Mouse (Mus musculus): ENCODE data around the gene Pdzd2.

Gene Pdzd2

DNA sequence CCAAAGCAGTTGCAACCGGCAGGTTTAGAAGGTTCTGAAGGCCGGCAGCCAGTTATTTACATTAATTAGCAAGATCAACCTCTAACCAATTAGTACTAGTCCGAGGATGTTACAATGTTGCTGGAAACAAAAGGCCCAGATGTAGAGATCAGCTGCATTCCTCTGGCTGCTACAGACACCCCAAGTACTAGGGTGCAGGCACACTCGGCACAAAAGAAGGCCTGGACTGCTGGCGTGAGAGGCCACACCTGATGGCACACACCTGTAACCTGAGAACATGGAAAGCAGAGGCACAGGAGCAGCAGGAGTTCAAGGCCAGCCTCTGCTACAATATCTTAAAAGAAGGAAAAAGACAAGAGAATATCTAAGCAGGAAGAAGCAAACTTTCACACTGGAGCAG, 206.5 kb downstream of the Pdzd2 start:
- no peak for TF ChIP-seq GATA4 (IDR thresholded peaks at IDR 0.05; ENCODE audit: insufficient replicate concordance, low read length)

DNA sequence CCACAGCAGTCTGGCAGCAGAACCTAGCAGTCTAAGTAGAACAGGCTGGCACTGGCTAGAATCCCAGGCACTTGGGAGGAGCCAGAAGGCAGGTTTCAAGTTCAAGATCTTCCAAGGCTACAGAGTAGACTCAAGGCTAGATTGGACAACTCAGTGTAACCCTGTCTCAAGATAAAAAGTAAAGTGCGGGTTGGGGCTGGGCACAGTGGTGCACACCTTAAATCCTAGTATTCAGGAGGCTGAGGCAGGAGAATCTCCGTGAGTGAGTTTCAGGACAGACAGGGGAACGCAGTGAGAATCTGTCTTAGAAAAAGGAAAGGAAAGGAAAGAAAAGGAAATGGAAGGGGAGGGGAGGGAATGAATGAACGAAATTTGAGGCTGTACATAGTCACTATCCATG, 207.2 kb downstream of the Pdzd2 start:
- no peak for TF ChIP-seq GATA4 (IDR thresholded peaks at IDR 0.05; ENCODE audit: insufficient replicate concordance, low read length)

DNA sequence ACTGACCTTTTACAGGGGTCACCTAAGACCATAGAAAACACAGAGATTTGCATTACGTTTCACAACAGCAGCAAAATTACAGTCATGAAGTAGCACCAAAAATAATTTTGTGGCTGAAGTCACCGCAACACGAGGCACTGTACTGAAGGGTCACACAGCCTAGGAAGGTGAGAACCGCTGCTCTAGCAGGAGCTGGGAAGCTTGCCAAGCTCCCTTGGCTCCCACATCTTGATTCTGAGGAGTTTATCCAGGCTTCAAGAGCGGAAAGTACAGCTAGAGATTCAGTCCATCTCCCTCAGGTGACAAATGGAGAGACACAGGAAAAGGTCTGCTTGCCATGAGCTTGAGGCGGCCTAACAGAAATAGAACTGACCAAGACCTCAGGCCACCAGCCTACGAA, 216.9 kb downstream of the Pdzd2 start:
- TF ChIP-seq GATA4 (IDR thresholded peaks at IDR 0.05; ENCODE audit: insufficient replicate concordance, low read length): no peak

DNA sequence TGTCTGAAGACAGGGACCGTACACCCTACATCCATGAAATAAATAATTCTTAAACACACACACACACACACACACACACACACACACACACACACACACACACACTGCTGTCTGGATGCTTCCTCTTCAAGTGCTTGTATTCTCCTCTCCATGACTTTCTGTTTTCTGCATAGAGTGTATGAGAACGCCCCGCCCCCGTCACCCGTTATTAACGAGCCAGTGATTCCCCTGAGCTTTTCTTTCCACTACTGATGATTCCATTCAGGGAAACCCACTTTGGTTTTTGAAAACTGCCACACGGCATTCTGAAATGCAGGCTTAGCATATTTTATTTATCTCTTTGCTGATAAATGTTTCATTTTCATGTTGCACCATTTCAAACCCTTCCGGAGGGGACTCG, 219.4 kb downstream of the Pdzd2 start:
- no peak for TF ChIP-seq GATA4 (IDR thresholded peaks at IDR 0.05; ENCODE audit: insufficient replicate concordance, low read length)

DNA sequence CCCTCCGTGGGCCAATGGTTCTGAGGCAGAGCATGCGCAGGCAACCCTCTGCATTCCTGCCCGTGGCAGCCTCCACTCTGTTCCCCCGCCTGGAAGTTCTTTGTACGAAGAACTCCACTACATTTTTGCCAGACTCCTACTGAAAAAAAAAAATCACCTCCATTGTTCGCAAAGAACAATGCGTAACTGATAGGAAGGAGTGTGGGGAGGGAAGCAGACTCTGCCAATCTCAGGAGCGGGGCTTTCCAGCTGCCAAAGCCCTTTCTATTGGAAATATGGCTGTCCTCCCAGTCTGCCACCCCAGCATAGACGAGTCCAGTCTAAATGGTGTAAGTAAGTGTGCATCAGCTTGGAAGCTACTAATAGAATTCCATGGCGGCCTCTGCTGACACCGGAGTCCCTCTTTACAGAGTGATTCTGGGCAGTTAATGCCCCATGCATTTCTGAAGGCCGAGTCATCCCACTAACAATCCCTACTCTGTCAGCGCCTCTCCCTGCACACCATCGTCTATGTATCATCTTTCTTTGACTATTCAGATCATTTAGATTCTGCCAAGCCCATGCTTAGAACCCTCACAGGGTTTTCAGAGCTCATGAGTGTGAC, 221.3 kb downstream of the Pdzd2 start:
- TF ChIP-seq GATA4 (IDR thresholded peaks at IDR 0.05; ENCODE audit: insufficient replicate concordance, low read length): peak; percentile 32; the same call in 1 of the 2 replicates

DNA sequence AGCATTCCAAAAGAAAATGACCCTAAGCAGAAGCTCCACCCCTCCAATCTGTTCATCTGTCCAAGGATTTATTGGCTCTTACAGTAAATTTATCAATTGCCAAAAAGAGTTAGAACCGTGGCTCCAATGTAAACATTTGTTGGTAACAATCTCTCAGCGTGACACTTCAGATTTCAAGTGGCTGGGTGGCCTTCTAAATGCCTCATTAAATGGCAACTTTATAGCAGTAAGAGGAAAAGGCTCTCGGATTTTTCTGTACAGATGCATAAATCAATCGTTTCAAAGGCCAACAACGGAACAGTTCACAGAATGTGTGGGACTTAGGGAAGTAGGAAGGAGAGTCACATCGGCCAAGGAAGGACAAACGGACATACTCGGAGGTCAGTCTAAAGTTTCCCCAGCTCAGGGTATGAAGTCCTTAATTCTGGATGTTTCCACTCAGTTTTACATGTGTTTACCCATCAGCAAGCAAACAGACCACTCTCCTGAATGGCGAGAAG, 222.4 kb downstream of the Pdzd2 start:
- TF ChIP-seq GATA4 (IDR thresholded peaks at IDR 0.05; ENCODE audit: insufficient replicate concordance, low read length): no peak

DNA sequence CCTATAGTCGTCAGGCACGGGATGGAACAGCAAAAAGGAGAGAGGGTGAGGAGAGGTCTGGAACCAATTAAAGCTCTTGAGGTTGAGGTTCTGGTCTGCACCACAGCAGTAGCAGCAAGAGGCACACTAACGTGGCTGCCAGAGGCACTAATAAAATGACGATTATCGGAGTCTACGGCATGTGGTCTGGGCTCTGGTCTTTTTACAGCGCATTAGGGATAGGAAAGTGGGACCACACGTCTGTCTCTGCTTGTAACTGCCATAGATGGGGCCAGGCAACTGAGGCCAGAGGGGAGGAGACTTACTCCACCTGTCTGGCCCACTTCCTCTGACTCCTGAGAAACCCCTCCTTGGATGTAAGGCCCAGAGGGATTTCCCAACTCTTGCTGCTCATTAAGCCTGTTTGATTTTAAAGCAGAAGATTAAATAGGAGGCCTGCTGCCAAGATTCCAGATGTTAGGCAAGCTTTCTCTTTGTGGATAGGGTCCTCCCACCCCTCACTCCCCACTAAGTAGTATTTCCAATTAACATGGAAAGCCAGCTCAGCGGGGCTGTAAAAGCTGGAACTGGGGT, 224.4 kb downstream of the Pdzd2 start:
- no peak for TF ChIP-seq GATA4 (IDR thresholded peaks at IDR 0.05; ENCODE audit: insufficient replicate concordance, low read length)

DNA sequence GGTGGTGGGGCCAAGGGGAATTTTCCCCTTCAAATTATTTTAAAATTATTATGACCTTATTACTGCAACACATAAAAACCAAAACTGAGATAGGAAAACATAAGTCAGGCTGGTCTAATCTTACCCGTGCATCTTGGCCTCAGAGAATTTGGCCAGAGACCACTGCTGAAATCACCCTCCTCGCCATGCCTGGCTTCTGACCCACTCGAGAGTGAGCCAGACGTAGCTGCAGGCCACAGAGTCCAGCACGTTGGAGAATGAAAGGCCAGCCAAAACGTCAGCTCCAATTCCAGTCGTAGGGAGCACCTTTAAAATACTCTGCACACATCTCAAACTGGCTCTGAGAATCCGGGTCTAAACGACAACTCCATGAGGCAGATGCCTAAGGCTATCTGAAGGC, 226.2 kb downstream of the Pdzd2 start:
- TF ChIP-seq GATA4 (IDR thresholded peaks at IDR 0.05; ENCODE audit: insufficient replicate concordance, low read length): no peak

DNA sequence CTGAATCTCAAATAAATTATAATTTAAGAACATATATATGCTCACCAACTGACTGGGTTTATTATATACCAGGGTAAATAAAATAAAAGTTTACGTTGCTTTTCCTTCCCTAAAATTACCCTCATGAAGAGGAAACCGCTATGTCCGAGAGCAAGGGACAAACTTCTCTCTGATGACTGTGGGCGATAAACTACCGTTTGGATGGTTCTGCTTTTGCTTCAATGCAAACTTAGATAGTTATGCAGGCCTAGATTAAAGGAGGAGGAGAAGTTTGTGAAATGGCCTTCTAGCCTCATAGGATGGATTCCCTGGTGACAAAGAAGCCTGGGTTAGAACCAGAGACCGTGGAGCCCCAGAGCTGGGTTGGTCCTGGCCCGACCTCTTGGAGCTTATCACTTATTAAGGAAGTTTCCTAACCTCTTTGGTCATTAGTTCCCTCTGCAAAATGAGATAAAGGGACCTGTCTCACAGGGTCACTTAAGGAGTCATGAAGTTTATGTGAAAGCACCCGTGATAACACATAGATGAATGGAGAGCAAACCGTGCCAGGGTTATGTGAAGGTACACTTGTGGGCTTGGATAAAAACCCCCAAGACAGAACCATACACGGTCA, 230.9 kb downstream of the Pdzd2 start:
- no peak for TF ChIP-seq GATA4 (IDR thresholded peaks at IDR 0.05; ENCODE audit: insufficient replicate concordance, low read length)

DNA sequence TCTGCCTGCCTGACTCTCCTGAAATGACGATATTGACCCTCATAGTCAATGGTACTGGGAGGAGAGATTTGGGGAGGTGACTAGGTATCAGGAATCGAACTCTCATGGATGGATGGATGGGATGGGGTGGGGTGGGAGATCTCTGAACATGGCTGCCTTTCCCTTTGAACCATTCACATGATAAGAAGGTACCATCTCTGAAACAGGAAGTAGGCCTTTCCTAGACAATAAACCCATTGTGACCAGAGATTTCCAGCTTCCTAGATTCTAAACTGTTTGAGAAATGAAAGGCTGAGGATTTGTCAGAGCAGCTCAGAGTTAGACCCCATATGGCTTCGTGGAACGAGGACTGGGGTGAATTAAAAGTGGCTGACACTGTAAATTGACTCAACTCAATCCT, 232.2 kb downstream of the Pdzd2 start:
- TF ChIP-seq GATA4 (IDR thresholded peaks at IDR 0.05; ENCODE audit: insufficient replicate concordance, low read length): no peak

DNA sequence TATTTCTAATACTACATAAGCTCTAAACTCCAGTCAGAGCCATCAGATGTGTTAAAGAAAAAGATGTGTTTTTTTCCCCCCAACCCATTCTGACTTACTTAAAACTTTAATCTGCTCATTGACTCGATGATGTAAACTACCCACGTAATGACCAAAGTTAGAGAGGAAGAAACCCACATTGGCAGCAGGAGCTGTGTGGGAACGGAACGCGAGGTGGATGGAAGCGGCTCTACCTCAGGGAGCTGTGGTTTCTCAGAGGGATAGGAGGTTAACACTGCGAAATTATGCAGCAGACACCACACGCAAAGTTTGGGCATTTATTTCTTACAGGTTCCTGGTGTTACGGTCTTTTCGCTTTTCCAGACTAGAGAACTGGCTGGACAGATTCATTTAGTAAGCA, 233.2 kb downstream of the Pdzd2 start:
- no peak for TF ChIP-seq GATA4 (IDR thresholded peaks at IDR 0.05; ENCODE audit: insufficient replicate concordance, low read length)

DNA sequence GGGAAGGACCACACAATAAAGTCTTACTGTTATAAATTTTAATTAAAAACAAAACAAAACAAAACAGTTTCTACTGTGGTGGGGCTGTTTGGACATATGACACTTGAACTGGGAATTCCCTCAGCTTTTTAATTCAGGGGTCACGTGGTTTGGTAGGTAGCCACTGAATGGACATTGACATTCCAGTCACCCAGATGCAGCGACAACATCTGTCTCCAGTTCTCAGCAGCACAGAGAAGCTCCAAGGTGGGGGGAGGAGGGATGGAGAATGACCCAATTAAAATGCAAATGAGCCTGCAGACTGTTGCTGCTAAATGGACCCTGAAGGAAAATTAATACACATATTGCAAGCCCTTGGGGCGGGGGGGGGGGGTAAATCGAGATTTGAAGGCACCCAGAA, 233.6 kb downstream of the Pdzd2 start:
- TF ChIP-seq GATA4 (IDR thresholded peaks at IDR 0.05; ENCODE audit: insufficient replicate concordance, low read length): no peak

DNA sequence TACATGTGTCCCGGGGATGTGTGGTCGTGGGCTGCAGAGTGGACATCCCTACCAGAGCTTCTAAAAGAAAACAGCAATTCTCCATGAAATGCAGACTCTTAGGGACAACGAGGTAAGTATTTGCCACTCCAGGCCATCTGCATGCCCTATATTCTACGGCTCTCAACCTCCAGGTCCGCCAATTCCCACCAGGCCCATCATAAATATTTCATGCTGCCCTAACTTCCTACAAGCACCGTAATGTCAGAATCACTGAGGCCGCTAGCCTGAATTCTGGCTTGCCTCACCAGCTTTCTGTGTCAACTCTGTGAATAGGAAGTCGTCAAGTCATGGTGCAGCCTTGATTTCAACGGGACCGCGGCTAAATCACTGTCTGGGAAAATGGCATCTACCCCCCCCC, 234.2 kb downstream of the Pdzd2 start:
- TF ChIP-seq GATA4 (IDR thresholded peaks at IDR 0.05; ENCODE audit: insufficient replicate concordance, low read length): no peak

DNA sequence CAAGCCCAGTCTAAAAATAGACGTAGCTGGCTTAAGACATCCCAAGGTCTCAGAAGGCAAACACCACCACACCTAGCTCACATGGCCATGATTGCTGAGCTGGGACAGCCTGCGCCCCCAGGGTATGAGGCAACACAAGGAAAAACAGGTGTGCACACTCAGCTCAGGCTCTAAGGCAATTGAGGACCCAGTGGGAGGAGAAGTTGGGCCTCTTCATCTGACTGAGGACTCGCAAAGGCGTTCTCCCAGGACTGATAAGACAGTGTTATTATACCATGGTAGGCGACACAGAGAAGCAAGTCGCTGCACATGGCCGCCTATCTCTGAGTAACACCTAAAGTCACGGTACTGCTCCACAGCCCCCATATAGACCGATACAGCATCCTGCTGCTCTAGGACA, 235.8 kb downstream of the Pdzd2 start:
- no peak for TF ChIP-seq GATA4 (IDR thresholded peaks at IDR 0.05; ENCODE audit: insufficient replicate concordance, low read length)

DNA sequence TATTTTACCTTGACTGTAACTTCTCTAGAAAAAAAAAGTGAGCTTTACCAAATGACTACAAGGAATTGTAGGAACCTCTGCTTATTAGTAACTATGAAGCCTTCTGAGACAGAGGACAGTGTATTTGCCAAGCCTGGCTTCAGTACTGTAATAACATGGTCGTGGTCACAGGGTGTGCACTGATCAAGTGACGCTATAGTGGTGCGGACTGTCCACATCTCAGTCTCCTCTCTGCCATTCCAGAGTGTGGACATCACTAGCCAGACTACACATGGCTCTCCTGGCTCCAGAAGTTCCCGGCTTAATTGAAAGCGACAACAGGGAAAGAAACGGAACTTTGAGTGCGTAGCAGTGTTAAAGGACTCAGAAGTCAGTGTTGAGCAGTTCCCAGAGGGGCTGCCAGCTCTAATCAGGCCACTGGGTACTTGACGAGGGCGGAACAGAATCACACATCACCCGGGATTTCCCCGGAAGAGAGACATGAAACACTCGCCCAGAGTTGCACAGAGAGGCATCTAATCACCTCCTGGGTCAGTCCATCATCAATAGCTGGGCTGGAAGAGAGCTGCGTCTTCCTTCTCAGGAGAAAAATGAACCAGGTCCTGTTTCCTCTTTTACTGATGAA, 237.7 kb downstream of the Pdzd2 start:
- no peak for TF ChIP-seq GATA4 (IDR thresholded peaks at IDR 0.05; ENCODE audit: insufficient replicate concordance, low read length)

DNA sequence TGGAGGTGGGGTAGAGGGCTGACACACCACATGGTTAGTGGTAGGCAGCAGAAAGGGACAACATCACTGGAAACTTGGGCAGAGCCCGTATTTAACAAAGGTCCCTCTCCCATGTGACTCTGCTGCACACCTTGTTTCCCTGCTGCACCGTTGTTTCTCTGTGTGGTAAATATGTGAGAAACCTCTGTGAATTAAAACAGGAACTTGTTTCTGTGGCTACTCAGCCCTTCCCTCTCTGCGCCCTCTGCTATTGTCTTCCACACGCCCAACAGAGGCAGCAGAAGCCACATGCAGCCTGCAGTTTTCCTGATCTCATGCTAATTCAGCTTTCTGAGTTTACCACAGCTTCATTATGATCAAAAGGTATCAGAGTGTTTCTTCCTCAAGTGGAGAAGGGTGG, 239.1 kb downstream of the Pdzd2 start:
- no peak for TF ChIP-seq GATA4 (IDR thresholded peaks at IDR 0.05; ENCODE audit: insufficient replicate concordance, low read length)
